Mouse (Mus musculus): ENCODE data around the gene Bcr. TPM values are rescaled to one million over a fixed set of nuclear protein-coding genes. Genes with fewer than 3 reads are reported as not detected.

Gene Bcr
- polyA plus RNA-seq, 3 experiments from 2014 or later = 5.5 to 9.0 (median 6.4) TPM

- ATAC-seq = peak; percentile 14
Observed at GRCm38 (mm10) chr10:75058761-75059395, 1.5 kb upstream of the Bcr start.

DNA sequence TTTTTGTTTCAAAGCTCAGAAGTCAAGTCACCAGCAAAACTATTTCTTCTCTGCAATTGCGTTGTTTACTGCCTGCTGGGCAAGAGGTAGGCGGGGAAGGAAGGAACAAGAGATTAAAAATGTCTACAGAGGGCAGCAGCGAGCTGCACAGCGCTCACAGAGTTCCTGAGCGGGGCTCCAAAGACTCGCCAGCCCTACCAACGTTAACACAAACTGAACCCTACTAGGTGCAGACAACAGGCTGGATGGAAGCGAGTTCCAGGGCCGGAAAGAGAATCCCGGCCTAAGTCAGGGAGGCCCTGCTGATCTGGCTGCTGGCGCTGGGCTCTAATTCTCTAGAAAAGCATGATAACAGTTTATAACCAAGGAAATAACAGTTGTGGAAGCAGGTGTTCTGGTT is 996 bp upstream of the Bcr start:
- ATAC-seq = peak; percentile 74

GRCm38 (mm10) chr10:75060843-75061235 is 447 bp downstream of the Bcr start:
- peak; percentile 32 for ATAC-seq

DNA sequence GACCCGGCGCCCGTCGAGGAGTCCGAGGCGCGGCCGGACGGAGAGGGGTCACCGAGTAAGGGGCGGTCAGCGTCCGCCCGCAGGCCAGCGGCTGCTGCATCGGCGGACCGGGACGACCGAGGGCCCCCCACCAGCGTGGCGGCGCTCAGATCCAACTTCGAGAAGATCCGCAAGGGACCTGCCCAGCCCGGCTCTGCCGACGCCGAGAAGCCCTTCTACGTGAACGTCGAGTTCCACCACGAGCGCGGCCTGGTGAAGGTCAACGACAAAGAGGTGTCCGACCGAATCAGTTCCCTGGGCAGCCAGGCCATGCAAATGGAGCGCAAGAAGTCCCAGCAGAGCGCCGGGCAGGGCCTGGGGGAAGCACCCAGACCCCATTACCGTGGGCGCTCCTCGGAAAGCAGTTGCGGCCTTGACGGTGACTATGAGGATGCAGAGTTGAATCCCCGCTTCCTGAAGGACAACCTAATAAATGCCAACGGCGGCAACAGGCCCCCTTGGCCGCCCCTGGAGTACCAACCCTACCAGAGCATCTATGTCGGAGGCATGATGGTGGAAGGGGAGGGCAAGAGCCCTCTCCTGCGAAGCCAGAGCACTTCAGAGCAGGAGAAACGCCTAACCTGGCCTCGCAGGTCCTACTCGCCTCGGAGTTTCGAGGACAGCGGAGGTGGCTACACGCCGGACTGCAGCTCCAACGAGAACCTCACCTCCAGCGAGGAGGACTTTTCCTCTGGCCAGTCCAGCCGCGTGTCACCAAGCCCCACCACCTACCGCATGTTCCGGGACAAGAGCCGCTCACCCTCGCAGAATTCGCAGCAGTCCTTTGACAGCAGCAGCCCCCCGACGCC is 1.2 kb downstream of the Bcr start:
- no peak for ATAC-seq

- no peak for ATAC-seq
Observed at GRCm38 (mm10) chr10:75062189-75062561, 1.8 kb downstream of the Bcr start.

GRCm38 (mm10) chr10:75062621-75063020 is 2.2 kb downstream of the Bcr start:
- ATAC-seq = no peak

DNA sequence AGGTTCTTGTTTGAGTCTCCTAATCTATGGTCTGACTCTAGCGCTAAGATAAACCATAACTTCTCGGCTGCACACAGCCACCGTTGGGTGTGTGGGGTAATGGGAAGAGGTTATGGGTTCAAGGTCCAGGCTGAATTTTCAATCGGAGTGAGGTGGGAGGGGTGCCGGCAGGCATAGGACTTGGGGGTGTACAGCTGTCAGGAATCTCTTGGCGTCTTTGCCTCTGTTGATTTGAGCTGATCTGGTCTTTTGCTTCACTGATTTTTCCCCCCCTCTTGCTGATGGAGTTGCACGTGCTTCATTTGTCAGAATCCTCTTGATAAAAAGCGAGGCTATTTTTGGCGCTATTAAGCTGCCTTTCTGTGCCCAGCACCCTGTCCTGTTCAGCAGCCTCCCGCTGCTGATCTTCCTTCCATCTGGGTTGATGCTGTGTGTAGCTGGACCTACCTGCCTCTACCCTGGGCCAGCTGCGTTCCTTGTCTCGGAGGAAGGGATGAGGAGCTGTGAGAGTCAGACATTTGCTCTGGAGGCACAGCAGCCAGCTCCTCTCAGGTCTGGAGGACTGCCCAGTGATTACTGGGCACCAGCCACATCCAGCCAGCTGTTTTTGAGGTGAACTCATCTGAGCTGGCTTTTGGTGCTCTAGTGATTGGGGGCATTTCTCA is 3.0 kb downstream of the Bcr start:
- ATAC-seq = no peak

DNA sequence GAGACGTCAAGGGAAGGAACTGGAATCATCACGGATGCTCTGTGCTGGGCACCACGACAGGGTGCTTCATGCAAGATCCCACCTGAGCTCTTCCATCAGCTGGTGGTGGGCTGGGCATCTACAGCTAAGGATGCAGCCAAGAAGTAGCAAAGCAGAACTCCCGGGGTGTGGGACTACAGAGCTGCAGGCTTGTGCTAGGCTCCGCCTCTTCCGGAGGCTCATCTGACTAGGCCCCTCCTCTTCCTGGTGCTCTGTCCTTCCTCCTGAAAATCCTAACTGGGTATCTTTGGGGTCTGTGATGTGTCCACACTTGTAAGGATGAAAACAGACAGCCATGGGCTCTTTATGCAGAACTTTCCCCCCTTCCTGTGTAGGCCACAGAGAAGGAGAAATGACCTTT is 5.3 kb downstream of the Bcr start:
- ATAC-seq = no peak

- no peak for ATAC-seq
Observed at GRCm38 (mm10) chr10:75067446-75067845, 7.1 kb downstream of the Bcr start.

GRCm38 (mm10) chr10:75068086-75068485 is 7.7 kb downstream of the Bcr start:
- no peak for ATAC-seq

GRCm38 (mm10) chr10:75068624-75069328 is 8.4 kb downstream of the Bcr start:
- ATAC-seq = no peak

DNA sequence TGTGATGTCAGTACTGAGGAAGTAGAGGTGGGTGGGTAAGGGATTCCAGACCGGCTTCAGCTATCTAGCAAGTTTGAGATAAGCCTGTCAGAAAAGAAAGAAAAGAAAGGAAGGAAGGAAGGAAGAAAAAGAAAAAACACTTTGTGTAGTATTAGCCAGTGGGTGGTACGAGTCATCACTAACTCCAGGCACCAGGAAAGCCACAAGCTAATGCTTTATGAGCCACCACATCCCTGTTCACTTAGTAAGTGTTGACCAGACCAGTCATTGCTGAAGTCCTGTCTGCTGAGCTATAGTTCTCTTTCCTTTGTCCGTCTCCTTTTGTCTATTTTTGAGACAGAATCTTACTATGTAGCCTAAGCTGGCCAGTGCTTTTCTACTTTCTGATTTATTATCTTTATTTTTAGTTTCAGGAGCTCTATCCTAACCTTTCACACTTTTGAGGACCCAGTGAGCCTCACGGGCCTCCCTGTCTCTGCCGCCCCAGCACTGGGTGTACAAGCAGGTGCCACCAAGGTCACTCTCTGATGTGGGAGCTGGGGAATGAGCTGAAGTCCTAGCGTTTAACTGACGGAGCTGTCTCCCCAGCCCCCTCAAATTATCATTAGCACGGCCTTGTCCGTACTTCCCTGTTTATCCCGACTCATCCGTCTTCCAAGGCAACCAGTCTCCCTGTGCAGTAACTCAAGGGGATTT is 10.0 kb downstream of the Bcr start:
- ATAC-seq = no peak

- no peak for ATAC-seq
Observed at GRCm38 (mm10) chr10:75075665-75076064, 15.3 kb downstream of the Bcr start.

- ATAC-seq = no peak
Observed at GRCm38 (mm10) chr10:75078174-75079128, 18.1 kb downstream of the Bcr start.

DNA sequence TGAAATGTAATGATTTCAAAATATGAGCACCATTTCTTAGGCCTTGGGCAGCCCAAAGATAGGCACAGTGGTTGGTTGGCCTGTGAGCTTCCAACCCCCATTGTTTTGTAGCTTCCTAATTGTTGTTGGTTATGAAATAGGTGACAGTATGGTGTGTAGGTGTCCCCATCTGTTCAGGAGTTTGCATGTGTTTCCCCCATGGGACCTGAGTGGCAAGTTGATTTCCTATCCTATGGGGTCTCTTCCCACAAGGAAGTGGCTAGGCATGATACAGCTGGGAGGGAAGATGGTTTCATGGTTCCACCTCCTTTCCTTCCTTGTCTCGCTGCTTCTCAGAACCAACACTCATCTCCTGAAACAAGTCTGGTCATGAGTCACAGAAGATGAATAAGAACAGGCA is 24.9 kb downstream of the Bcr start:
- ATAC-seq = no peak

DNA sequence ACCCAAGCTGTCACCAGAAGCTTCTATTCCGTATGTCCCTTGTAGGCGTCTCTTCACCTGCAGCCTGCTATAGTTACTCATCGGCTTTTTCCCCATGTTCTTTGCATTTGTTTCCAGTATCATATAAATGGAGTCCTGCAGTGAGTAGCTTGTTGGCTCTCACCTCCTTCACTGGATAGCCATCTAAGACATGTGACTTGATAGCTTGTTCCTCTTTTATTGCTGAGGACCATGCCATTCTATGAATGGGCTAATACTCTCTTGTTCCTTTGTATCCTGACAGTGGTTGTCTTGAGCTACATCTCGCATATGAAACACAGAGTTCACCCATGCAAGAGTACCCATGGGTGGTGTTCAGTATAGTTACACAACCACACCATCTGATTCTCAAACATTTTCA is 28.1 kb downstream of the Bcr start:
- no peak for ATAC-seq

GRCm38 (mm10) chr10:75091478-75092152 is 31.2 kb downstream of the Bcr start:
- ATAC-seq = no peak

GRCm38 (mm10) chr10:75093252-75093987 is 33.0 kb downstream of the Bcr start:
- no peak for ATAC-seq

DNA sequence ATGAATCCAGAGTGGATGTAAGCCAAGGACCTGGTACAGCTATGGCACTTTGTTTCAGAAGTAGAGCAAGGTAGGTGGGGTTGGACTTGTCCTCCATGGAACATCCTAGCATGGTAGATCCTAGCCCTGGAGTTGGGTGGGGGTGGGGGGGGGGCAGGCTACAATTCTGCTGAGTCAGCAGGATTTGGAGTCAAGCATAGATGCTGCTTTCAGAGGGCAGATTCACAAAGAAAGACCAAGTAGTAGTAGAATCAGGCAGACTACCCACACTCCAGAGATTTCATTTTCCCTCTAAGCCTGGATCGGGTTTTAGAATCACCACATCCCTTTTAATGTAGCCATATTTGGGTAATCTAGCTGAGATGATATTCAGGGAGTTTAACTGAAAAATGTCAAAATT is 33.9 kb downstream of the Bcr start:
- ATAC-seq = no peak

DNA sequence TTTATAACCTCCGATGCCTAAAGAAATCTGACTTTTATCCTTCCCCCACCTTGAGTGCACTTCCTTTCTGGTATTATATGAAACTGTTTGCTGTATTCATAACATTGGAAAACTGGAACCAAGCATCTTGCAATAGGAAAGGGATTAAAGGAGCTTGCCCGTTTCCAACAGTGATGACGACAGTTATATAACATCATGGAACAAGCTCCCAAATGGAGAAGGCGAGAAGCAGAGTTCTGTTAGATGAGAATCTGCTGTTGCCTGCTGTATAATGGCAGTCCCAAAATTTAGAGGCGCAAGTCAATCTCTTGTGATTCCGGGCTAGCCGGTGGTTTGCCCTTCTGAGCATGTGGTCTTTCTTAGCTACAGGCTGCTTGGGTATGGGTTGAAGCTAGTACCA is 34.8 kb downstream of the Bcr start:
- no peak for ATAC-seq

Measured in inflammation-experienced regulatory T-cells, adult 6 months (primary cell).